Mouse (Mus musculus) forebrain, embryonic 15.5 days (tissue): ENCODE data around the gene Atp13a1. TPM values are rescaled to one million over a fixed set of nuclear protein-coding genes. Genes with fewer than 3 reads are reported as not detected.

Experiments used
- ATAC-seq: fragments of 200-750 bp; cut with Nextera tagmentation; replicated peaks from 2 replicates; pipeline ENCODE4 v1.8.0; 2017; ENCODE audit warnings: mild to moderate bottlenecking, moderate TSS enrichment, moderate library complexity
- H3K27ac ChIP-seq: fragments of 300-500 bp; sonication (generic); replicated peaks from 2 replicates; pipeline ENCODE4 v1.5.1; 2015; ENCODE audit warnings: mild to moderate bottlenecking, inconsistent platforms
- H3K27me3 ChIP-seq: fragments of 300-500 bp; sonication (generic); 2 replicates; pipeline ENCODE4 v1.6.1; 2015; ENCODE audit warnings: inconsistent platforms
- H3K36me3 ChIP-seq: fragments of 300-500 bp; sonication (generic); 2 replicates; pipeline ENCODE4 v1.6.1; 2015; ENCODE audit warnings: mild to moderate bottlenecking, inconsistent platforms
- H3K4me1 ChIP-seq: fragments of 300-500 bp; sonication (generic); 2 replicates; pipeline ENCODE4 v1.6.1; 2015; ENCODE audit warnings: inconsistent platforms
- H3K4me2 ChIP-seq: fragments of 300-500 bp; sonication (generic); replicated peaks from 2 replicates; pipeline ENCODE4 v1.6.1; 2015; ENCODE audit warnings: mild to moderate bottlenecking, inconsistent platforms
- H3K4me3 ChIP-seq: fragments of 300-500 bp; sonication (generic); 2 replicates; pipeline ENCODE4 v1.5.1; 2015; ENCODE audit warnings: mild to moderate bottlenecking, inconsistent platforms
- H3K9ac ChIP-seq: fragments of 300-500 bp; sonication (generic); replicated peaks from 2 replicates; pipeline ENCODE4 v1.6.1; 2015; ENCODE audit warnings: mild to moderate bottlenecking, inconsistent platforms
- H3K9me3 ChIP-seq: fragments of 300-500 bp; sonication (generic); 2 replicates; pipeline ENCODE4 v1.6.1; 2016; ENCODE audit warnings: inconsistent platforms
- WGBS: fragments of 180-500 bp; shearing (Covaris S2); methylation state at CpG from one replicate; pipeline ENCODE4 v1.1.7; 2015; ENCODE audit warnings: mixed read lengths; 5-methylcytosine and 5-hydroxymethylcytosine counted together
- polyA plus RNA-seq: library from polyadenylated mRNA; unstranded; fragments of >200 nt; fragmentation: Nextera tagmentation; extraction: Ambion mirVana; gene quantifications from 2 replicates; pipeline ENCODE4 v1.2.1, GENCODE M21; 2015

Atp13a1 gene
- 50.2 and 50.8 TPM in 2 replicates for polyA plus RNA-seq

DNA sequence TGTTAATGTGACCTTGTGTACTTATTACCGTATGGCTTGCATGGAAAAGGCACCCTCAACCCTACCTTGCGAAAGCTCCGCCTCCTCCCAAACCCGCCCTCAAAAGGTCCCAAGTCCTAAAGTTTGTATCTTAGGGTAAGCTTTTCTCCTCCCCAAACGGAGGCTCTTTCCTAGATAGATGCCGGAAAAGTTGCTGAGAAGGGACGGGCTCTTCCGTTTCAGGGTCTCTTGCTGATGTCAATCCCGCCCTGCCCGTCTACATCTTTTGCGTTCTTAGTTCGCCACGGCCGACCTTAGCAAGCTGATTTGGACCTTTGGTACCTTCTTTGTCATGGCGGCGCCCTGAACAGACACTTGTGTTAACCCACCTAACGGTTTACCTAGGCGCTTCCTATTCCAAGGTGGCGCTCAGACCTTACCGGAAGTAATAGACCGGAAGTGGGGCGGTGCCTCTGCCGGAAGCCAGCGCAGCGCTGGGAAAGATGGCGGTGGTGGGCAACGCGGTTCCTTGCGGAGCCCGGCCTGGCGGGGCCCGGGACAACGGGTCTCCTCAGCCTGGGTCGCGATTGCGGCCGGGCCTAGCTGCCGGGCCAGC, at the start of gene Atp13a1, which contains the start of gene Zfp866:
Atp13a1 (plus strand) TSS at position 391 of the 595 bp plus-strand sequence.
Zfp866 (minus strand) TSS at position 406 of the 595 bp plus-strand sequence.
- Histone ChIP-seq H3K4me2 (peak within 1 kb of the TSS; percentile 89), H3K4me1 (peaks cover 24% of the 10 kb centered on the region), H3K9me3 (no peaks in the 10 kb centered on the region), H3K27ac (peak within 1 kb of the TSS; percentile 80), H3K36me3 (peaks cover 19% of the 10 kb centered on the region), H3K27me3 (no peaks in the 10 kb centered on the region), H3K4me3 (peak within 1 kb of the TSS; percentile 100), H3K9ac (peak within 1 kb of the TSS; percentile 98)
- under 1% methylated on average over 38 of the region's 38 CpGs for WGBS
- peak; percentile 94 for ATAC-seq

- Histone ChIP-seq H3K4me3 (no peak overlapping the region), H3K9ac (no peak overlapping the region), H3K27ac (no peak overlapping the region), H3K4me1 (no peaks in the 10 kb centered on the region), H3K36me3 (peaks cover 20% of the 10 kb centered on the region; the same call in 1 of the 2 replicates), H3K4me2 (no peak overlapping the region), H3K9me3 (no peaks in the 10 kb centered on the region), H3K27me3 (no peaks in the 10 kb centered on the region)
- 87% methylated on average over 2 of the region's 2 CpGs for WGBS
- no peak for ATAC-seq
Observed at GRCm38 (mm10) chr8:69741231-69741630, 49.7 kb upstream of the Atp13a1 start.

DNA sequence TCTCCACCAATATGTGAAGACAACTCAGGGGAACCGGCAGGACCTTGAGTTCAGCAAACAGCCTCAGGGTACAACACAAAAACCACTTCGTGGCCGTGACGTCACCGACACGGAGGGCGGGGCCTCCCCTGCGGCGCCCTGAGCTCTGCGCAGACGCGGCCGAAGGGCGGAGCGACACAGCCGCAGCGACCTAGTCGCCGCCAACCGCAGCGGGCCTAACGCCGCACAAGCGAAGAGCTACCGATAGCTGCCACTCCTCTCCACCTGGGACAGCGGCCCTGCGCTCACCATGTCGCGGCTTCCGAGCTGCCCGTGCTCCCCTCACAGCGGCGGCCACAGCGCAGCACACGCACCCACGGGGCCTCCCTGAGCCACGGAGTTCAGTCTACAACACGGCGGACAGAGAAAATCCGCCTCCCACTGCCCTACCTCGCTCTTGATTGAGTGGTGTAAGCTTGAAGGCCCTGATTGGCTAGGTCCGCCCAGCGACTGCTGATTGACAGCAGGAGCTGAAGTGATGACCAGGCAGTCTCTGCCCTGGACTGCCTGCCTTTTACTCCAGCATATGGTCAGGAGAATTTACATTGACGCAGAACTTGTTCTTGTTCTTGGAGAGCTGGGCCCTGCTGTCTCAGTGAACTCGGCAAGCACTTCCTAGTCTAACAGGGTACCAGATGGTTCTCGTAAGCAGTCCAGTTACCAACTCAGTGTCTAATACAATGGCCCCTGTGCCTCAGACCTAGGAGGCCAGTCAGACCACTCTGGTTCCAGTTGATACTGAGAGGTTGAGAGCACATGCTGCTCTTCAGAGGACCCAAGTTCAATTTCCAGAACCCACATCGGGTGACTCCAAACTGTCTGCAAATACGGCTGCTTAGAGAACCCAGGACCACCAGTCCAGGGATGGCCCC, 41.2 kb upstream of the Atp13a1 start, which contains the start of gene Zfp963:
Zfp963 (minus strand) TSS at position 427 of the 911 bp plus-strand sequence.
- peak within 1 kb of the TSS; percentile 100 for H3K27ac ChIP-seq
- no peaks in the 10 kb centered on the region for H3K9me3 ChIP-seq
- no peaks in the 10 kb centered on the region for H3K27me3 ChIP-seq
- peak; percentile 98 for ATAC-seq
- H3K4me2 ChIP-seq: peak within 1 kb of the TSS; percentile 59
- H3K36me3 ChIP-seq: no peaks in the 10 kb centered on the region
- 3% methylated on average over 48 of the region's 48 CpGs for WGBS
- H3K9ac ChIP-seq: peak within 1 kb of the TSS; percentile 98
- H3K4me3 ChIP-seq: peak within 1 kb of the TSS; percentile 84
- H3K4me1 ChIP-seq: peaks cover 14% of the 10 kb centered on the region

DNA sequence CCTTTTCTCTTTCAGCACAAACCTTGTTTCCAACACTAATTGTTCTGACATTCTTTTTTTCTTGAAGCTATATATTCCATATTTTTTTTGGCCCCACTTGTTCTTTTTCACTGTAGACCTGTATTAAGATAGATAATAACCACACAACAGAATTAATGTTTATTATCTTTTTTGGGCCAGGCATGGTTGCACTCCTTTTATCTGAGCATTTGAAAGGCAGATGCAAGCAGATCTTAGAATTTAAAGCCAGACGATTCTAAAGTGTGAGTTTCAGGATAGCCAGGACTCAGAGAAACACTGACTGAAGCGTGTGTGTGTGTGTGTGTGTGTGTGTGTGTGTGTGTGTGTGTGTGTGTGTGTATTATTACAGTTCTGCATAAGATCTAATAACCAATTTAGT, 38.5 kb upstream of the Atp13a1 start:
- H3K4me3 ChIP-seq: no peak overlapping the region
- peaks cover 14% of the 10 kb centered on the region for H3K4me1 ChIP-seq
- H3K9me3 ChIP-seq: no peaks in the 10 kb centered on the region
- no peak overlapping the region for H3K9ac ChIP-seq
- H3K27ac ChIP-seq: no peak overlapping the region
- H3K4me2 ChIP-seq: no peak overlapping the region
- H3K36me3 ChIP-seq: peaks cover 10% of the 10 kb centered on the region
- H3K27me3 ChIP-seq: no peaks in the 10 kb centered on the region
- no peak for ATAC-seq
- WGBS: 92% methylated on average over 2 of the region's 2 CpGs

DNA sequence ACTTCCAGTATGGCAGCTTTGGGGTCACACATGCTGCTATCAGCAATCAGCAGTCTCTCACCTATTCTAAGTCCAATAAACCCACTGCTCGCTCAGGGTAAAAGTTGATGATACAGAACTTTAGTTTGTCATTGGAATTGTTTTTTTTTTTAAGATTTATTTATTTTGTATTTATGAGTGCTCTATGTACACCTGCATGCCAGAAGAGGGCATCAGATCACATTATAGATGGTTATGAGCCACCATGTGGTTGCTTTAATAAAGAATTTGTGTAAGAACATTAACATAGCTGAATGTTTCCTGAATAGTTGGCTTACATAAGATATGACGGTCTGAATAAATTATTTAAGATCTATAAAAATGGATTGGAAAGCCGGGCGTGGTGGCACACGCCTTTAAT, 32.6 kb upstream of the Atp13a1 start:
- H3K9me3 ChIP-seq: no peaks in the 10 kb centered on the region
- 96% methylated on average over 5 of the region's 5 CpGs for WGBS
- H3K36me3 ChIP-seq: peaks cover 35% of the 10 kb centered on the region

DNA sequence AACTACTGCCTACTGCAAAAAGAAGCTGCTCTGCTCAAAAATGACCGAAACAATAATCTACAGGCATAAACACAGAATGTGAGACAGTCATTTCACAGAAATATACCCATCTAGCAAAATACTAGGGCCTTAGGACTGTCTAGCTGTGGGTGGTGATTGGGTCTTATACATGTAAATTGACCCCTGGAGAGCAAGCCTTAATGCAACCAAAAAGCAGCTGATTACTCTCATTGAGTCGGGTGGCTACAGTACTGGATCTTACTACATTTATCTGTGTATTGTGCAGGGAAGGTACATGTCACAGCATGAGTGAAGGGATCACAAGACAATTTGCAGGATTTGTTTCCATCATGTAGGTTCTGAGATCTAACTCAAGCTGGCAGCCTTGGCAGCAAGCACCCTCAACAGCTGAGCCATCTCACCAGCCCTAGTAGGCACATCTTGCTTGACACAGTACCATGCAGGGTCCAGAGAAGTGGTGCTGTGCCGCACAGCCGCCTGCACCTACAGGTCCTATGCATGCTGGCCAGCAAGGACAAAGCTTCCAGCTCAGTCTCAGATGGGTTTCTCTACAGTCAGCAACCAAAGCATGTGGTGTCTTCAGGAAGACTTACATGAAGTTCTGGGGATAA, 29.0 kb upstream of the Atp13a1 start:
- H3K9ac ChIP-seq: no peak overlapping the region
- H3K9me3 ChIP-seq: peaks cover 8% of the 10 kb centered on the region; the same call in 1 of the 2 replicates
- no peak overlapping the region for H3K4me3 ChIP-seq
- no peaks in the 10 kb centered on the region for H3K27me3 ChIP-seq
- ATAC-seq: no peak
- 89% methylated on average over 4 of the region's 4 CpGs for WGBS
- no peak overlapping the region for H3K4me2 ChIP-seq
- no peaks in the 10 kb centered on the region for H3K4me1 ChIP-seq
- H3K36me3 ChIP-seq: peaks cover 61% of the 10 kb centered on the region
- no peak overlapping the region for H3K27ac ChIP-seq

More for the DNA sequence above, 32.6 kb upstream of the Atp13a1 start:
- Histone ChIP-seq H3K27ac (no peak overlapping the region), H3K27me3 (no peaks in the 10 kb centered on the region), H3K9ac (no peak overlapping the region), H3K4me1 (no peaks in the 10 kb centered on the region), H3K4me2 (no peak overlapping the region), H3K4me3 (no peak overlapping the region)
- ATAC-seq: no peak

DNA sequence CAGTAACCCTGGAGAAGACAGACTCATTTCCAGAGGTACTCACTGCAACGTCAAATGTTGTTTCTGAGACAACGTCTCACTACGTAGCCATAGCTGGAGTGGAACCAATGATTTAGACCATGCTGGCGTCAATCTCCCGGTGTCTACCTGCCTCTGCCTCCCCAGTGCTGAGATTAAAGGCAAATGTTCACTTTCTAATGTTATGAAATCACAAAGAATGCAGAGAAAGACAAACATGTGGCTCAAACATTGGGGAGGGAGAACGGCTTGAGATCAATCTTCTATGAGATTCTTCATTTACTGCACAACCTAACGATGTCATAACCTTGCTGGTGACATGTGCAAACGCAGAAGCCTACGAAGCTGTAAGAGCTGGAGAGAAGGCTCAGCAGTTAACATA, 19.7 kb upstream of the Atp13a1 start:
- no peak overlapping the region for H3K9ac ChIP-seq
- no peak overlapping the region for H3K4me3 ChIP-seq
- H3K4me2 ChIP-seq: no peak overlapping the region
- no peak for ATAC-seq
- peaks cover 33% of the 10 kb centered on the region for H3K4me1 ChIP-seq
- no peak overlapping the region for H3K27ac ChIP-seq
- H3K27me3 ChIP-seq: no peaks in the 10 kb centered on the region
- H3K9me3 ChIP-seq: peaks cover 4% of the 10 kb centered on the region; the same call in 1 of the 2 replicates
- 90% methylated on average over 9 of the region's 9 CpGs for WGBS
- peaks cover 31% of the 10 kb centered on the region for H3K36me3 ChIP-seq

GRCm38 (mm10) chr8:69772106-69772505, 18.9 kb upstream of the Atp13a1 start:
- no peak for ATAC-seq
- Histone ChIP-seq H3K9ac (no peak overlapping the region), H3K36me3 (peaks cover 22% of the 10 kb centered on the region), H3K4me2 (no peak overlapping the region), H3K27me3 (no peaks in the 10 kb centered on the region), H3K4me3 (no peak overlapping the region), H3K27ac (no peak overlapping the region), H3K4me1 (peaks cover 33% of the 10 kb centered on the region), H3K9me3 (no peaks in the 10 kb centered on the region)
- WGBS: 88% methylated on average over 2 of the region's 2 CpGs

- Histone ChIP-seq H3K4me2 (peak within 1 kb of the TSS; percentile 55), H3K4me1 (peaks cover 33% of the 10 kb centered on the region), H3K9me3 (no peaks in the 10 kb centered on the region), H3K36me3 (no peaks in the 10 kb centered on the region), H3K27ac (peak within 1 kb of the TSS; percentile 99), H3K4me3 (peak within 1 kb of the TSS; percentile 64), H3K27me3 (no peaks in the 10 kb centered on the region), H3K9ac (peak within 1 kb of the TSS; percentile 92)
- under 1% methylated on average over 41 of the region's 41 CpGs for WGBS
- peak; percentile 99 for ATAC-seq
Observed at GRCm38 (mm10) chr8:69774503-69775148, 16.3 kb upstream of the Atp13a1 start, which contains the start of gene Gm20422. Gene Gm20422 (minus strand): TSS chr8:69774886.

DNA sequence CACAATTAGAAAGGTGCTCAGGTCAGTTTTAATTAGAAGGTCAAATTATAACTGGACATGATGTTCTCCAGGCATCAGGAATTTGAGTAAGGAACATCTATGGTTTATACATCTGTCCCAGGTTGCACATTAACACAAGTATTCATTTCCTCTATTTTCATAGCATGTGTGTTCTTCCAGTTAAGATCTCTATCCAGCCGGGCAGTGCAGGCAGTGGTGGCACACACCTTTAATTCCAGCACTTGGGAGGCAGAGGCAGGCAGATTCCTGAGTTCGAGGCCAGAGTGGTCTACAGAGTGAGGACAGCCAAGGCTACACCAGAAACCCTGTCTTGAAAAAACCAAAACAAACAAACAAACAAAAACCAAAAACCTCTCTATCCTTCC, 15.8 kb upstream of the Atp13a1 start:
- H3K9me3 ChIP-seq: no peaks in the 10 kb centered on the region
- peak overlapping the region; percentile 55 for H3K4me2 ChIP-seq
- no peaks in the 10 kb centered on the region for H3K27me3 ChIP-seq
- peak; percentile 41; the same call in 1 of the 2 replicates for ATAC-seq
- H3K27ac ChIP-seq: peak overlapping the region; percentile 99
- H3K4me3 ChIP-seq: peak overlapping the region; percentile 64
- WGBS: 62% methylated on average over 2 of the region's 2 CpGs
- peaks cover 33% of the 10 kb centered on the region for H3K4me1 ChIP-seq
- no peaks in the 10 kb centered on the region for H3K36me3 ChIP-seq
- no peak overlapping the region for H3K9ac ChIP-seq

- no peak overlapping the region for H3K9ac ChIP-seq
- no peaks in the 10 kb centered on the region for H3K36me3 ChIP-seq
- no peak for ATAC-seq
- no peaks in the 10 kb centered on the region for H3K9me3 ChIP-seq
- H3K4me1 ChIP-seq: peaks cover 20% of the 10 kb centered on the region
- no peak overlapping the region for H3K4me2 ChIP-seq
- WGBS: 68% methylated on average over 12 of the region's 12 CpGs
- no peaks in the 10 kb centered on the region for H3K27me3 ChIP-seq
- H3K27ac ChIP-seq: no peak overlapping the region
- no peak overlapping the region for H3K4me3 ChIP-seq
Observed at GRCm38 (mm10) chr8:69777111-69777510, 13.9 kb upstream of the Atp13a1 start.
